Mouse (Mus musculus): ENCODE measurements around the gene Gm11564. TPM values are rescaled to one million over a fixed set of nuclear protein-coding genes. Genes with fewer than 3 reads are reported as not detected.

Gm11564 gene
- not detected in 2 replicates for polyA plus RNA-seq (2021; fragmentation: Nextera tagmentation)
- long read RNA-seq, experiment 1 = 0 reads
- long read RNA-seq, experiment 2 = 0 reads

GRCm38 (mm10) chr11:99815566-99815965 lies at the start of gene Gm11564:
Gm11564 (minus strand) TSS chr11:99815666.

GRCm38 (mm10) chr11:99864176-99864575 lies 48.7 kb upstream of the Gm11564 start, which contains the start of gene Gm11559:
Gm11559 (plus strand) TSS chr11:99864476.

GRCm38 (mm10) chr11:99857617-99858016 lies 42.2 kb upstream of the Gm11564 start, which contains the start of gene Gm11568:
Gm11568 (plus strand) TSS chr11:99857917.

GRCm38 (mm10) chr11:99851508-99851907 lies 36.0 kb upstream of the Gm11564 start, which contains the start of gene Krtap4-16:
Krtap4-16 (minus strand) TSS chr11:99851608.

GRCm38 (mm10) chr11:99837966-99838365 lies 22.5 kb upstream of the Gm11564 start, which contains the start of gene 2300003K06Rik:
2300003K06Rik (minus strand) TSS chr11:99838066.

GRCm38 (mm10) chr11:99809792-99810191 lies 5.7 kb downstream of the Gm11564 start, which contains the start of gene Krtap4-13:
Krtap4-13 (minus strand) TSS chr11:99809892.

GRCm38 (mm10) chr11:99804346-99804745 lies 11.1 kb downstream of the Gm11564 start, which contains the start of gene Gm11554:
Gm11554 (minus strand) TSS chr11:99804446.

GRCm38 (mm10) chr11:99798832-99799231 lies 16.6 kb downstream of the Gm11564 start, which contains the start of gene Gm11569:
Gm11569 (minus strand) TSS chr11:99798932.

GRCm38 (mm10) chr11:99793367-99793766 lies 22.1 kb downstream of the Gm11564 start, which contains the start of gene Gm11596:
Gm11596 (minus strand) TSS chr11:99793467.

GRCm38 (mm10) chr11:99784900-99785299 lies 30.6 kb downstream of the Gm11564 start, which contains the start of gene Krtap4-9:
Krtap4-9 (plus strand) TSS chr11:99785200.

GRCm38 (mm10) chr11:99780604-99781003 lies 34.9 kb downstream of the Gm11564 start, which contains the start of gene Krtap4-8:
Krtap4-8 (minus strand) TSS chr11:99780704.

GRCm38 (mm10) chr11:99772813-99773212 lies 42.7 kb downstream of the Gm11564 start, which contains the start of gene Gm11595:
Gm11595 (minus strand) TSS chr11:99772913.

Other genes starting within 250 kb of the Gm11564 start
- not detected in 2 replicates for gene Krtap3-1, start 249.0 kb downstream of the Gm11564 start, polyA plus RNA-seq (2021; fragmentation: Nextera tagmentation)
- not detected in 2 replicates for gene Krtap1-5, start 234.7 kb downstream of the Gm11564 start, polyA plus RNA-seq (2021; fragmentation: Nextera tagmentation)
- not detected in 2 replicates for gene Krtap1-4, start 232.0 kb downstream of the Gm11564 start, polyA plus RNA-seq (2021; fragmentation: Nextera tagmentation)
- gene Krtap1-3, start 224.3 kb downstream of the Gm11564 start, polyA plus RNA-seq (2021; fragmentation: Nextera tagmentation) = not detected in 2 replicates
- not detected in 2 replicates for gene Krtap9-3, start 217.6 kb downstream of the Gm11564 start, polyA plus RNA-seq (2021; fragmentation: Nextera tagmentation)
- gene Gm11938, start 212.4 kb downstream of the Gm11564 start, polyA plus RNA-seq (2021; fragmentation: Nextera tagmentation) = not detected in 2 replicates
- gene Gm11937, start 205.5 kb downstream of the Gm11564 start, polyA plus RNA-seq (2021; fragmentation: Nextera tagmentation) = not detected in 2 replicates
- not detected in 2 replicates for gene Krtap2-4, start 200.8 kb downstream of the Gm11564 start, polyA plus RNA-seq (2021; fragmentation: Nextera tagmentation)
- gene Gm11562, start 195.2 kb downstream of the Gm11564 start, polyA plus RNA-seq (2021; fragmentation: Nextera tagmentation) = not detected in 2 replicates
- gene Krtap4-1, start 187.4 kb downstream of the Gm11564 start, polyA plus RNA-seq (2021; fragmentation: Nextera tagmentation) = not detected in 2 replicates
- gene Krtap4-2, start 180.6 kb downstream of the Gm11564 start, polyA plus RNA-seq (2021; fragmentation: Nextera tagmentation) = not detected in 2 replicates
- gene Krtap4-7, start 171.6 kb downstream of the Gm11564 start, polyA plus RNA-seq (2021; fragmentation: Nextera tagmentation) = not detected in 2 replicates
- gene Gm11555, start 165.4 kb downstream of the Gm11564 start, polyA plus RNA-seq (2021; fragmentation: Nextera tagmentation) = not detected in 2 replicates
- gene Gm11563, start 156.7 kb downstream of the Gm11564 start, polyA plus RNA-seq (2021; fragmentation: Nextera tagmentation) = not detected in 2 replicates
- gene Krtap4-6, start 149.7 kb downstream of the Gm11564 start, polyA plus RNA-seq (2021; fragmentation: Nextera tagmentation) = not detected in 2 replicates
- not detected in 2 replicates for gene Gm14190, start 124.9 kb downstream of the Gm11564 start, polyA plus RNA-seq (2021; fragmentation: Nextera tagmentation)
- gene Gm14180, start 81.4 kb downstream of the Gm11564 start, polyA plus RNA-seq (2021; fragmentation: Nextera tagmentation) = not detected in 2 replicates
- gene Gm11595, start 42.8 kb downstream of the Gm11564 start, polyA plus RNA-seq (2021; fragmentation: Nextera tagmentation) = not detected in 2 replicates
- not detected in 2 replicates for gene Krtap4-8, start 35.0 kb downstream of the Gm11564 start, polyA plus RNA-seq (2021; fragmentation: Nextera tagmentation)
- not detected in 2 replicates for gene Krtap4-9, start 30.5 kb downstream of the Gm11564 start, polyA plus RNA-seq (2021; fragmentation: Nextera tagmentation)
- gene Gm11596, start 22.2 kb downstream of the Gm11564 start, polyA plus RNA-seq (2021; fragmentation: Nextera tagmentation) = not detected in 2 replicates
- gene Gm11569, start 16.7 kb downstream of the Gm11564 start, polyA plus RNA-seq (2021; fragmentation: Nextera tagmentation) = not detected in 2 replicates
- not detected in 2 replicates for gene Gm11554, start 11.2 kb downstream of the Gm11564 start, polyA plus RNA-seq (2021; fragmentation: Nextera tagmentation)
- gene Krtap4-13, start 5.8 kb downstream of the Gm11564 start, polyA plus RNA-seq (2021; fragmentation: Nextera tagmentation) = not detected in 2 replicates
- not detected in 2 replicates for gene 2300003K06Rik, start 22.4 kb upstream of the Gm11564 start, polyA plus RNA-seq (2021; fragmentation: Nextera tagmentation)
- not detected in 2 replicates for gene Krtap4-16, start 35.9 kb upstream of the Gm11564 start, polyA plus RNA-seq (2021; fragmentation: Nextera tagmentation)
- not detected in 2 replicates for gene Gm11568, start 42.3 kb upstream of the Gm11564 start, polyA plus RNA-seq (2021; fragmentation: Nextera tagmentation)
- not detected in 2 replicates for gene Gm11559, start 48.8 kb upstream of the Gm11564 start, polyA plus RNA-seq (2021; fragmentation: Nextera tagmentation)
- gene Krtap9-1, start 57.7 kb upstream of the Gm11564 start, polyA plus RNA-seq (2021; fragmentation: Nextera tagmentation) = not detected in 2 replicates
- not detected in 2 replicates for gene Gm11567, start 63.5 kb upstream of the Gm11564 start, polyA plus RNA-seq (2021; fragmentation: Nextera tagmentation)
- not detected in 2 replicates for gene Krtap31-1, start 92.3 kb upstream of the Gm11564 start, polyA plus RNA-seq (2021; fragmentation: Nextera tagmentation)
- not detected in 2 replicates for gene Gm11565, start 99.1 kb upstream of the Gm11564 start, polyA plus RNA-seq (2021; fragmentation: Nextera tagmentation)
- not detected in 2 replicates for gene Krtap31-2, start 120.6 kb upstream of the Gm11564 start, polyA plus RNA-seq (2021; fragmentation: Nextera tagmentation)
- not detected in 2 replicates for gene Krtap9-5, start 132.8 kb upstream of the Gm11564 start, polyA plus RNA-seq (2021; fragmentation: Nextera tagmentation)
- gene Krtap29-1, start 163.4 kb upstream of the Gm11564 start, polyA plus RNA-seq (2021; fragmentation: Nextera tagmentation) = not detected in 2 replicates
- not detected in 2 replicates for gene Krtap16-1, start 170.9 kb upstream of the Gm11564 start, polyA plus RNA-seq (2021; fragmentation: Nextera tagmentation)
- gene Krtap17-1, start 178.3 kb upstream of the Gm11564 start, polyA plus RNA-seq (2021; fragmentation: Nextera tagmentation) = not detected in 2 replicates
- not detected in 2 replicates for gene Krt33a, start 200.5 kb upstream of the Gm11564 start, polyA plus RNA-seq (2021; fragmentation: Nextera tagmentation)
- not detected in 2 replicates for gene Krt33b, start 214.2 kb upstream of the Gm11564 start, polyA plus RNA-seq (2021; fragmentation: Nextera tagmentation)
- gene Krt34, start 225.9 kb upstream of the Gm11564 start, polyA plus RNA-seq (2021; fragmentation: Nextera tagmentation) = not detected in 2 replicates
- not detected in 2 replicates for gene Krt31, start 234.9 kb upstream of the Gm11564 start, polyA plus RNA-seq (2021; fragmentation: Nextera tagmentation)

Measured in layer of hippocampus, adult 6 months (tissue).